Mouse (Mus musculus) heart, postnatal 25 days (tissue): ENCODE results near the gene Vps36. TPM values are rescaled to one million over a fixed set of nuclear protein-coding genes. Genes with fewer than 3 reads are reported as not detected.

Experiments used
- DNase-seq: peaks from one replicate; pipeline ENCODE4 v3.0.0; 2022; ENCODE audit warnings: low spot score
- intact Hi-C: fragments of 180-260 bp; cut with DNase I; formaldehyde crosslinking; loops from one replicate; pipeline ENCODE4 v1.15.1; 2025
- total RNA-seq, 2 experiments: library from RNA; stranded (reverse); gene quantifications; 2 replicates each; pipeline ENCODE4 v1.2.3; 2021

Gene Vps36
- total RNA-seq, result 10 to 100 TPM; 27.4 to 27.7 TPM

GRCm38 (mm10) chr8:22192660-22193431 lies at the start of gene Vps36:
Gene Vps36, plus strand, starts transcription at chr8:22192809.
- intact Hi-C loops, result loop anchor here (1.0 to 5.0 kb wide), 4 partner anchors 36 to 184 kb away; no protein-coding TSS in a partner anchor

GRCm38 (mm10) chr8:22143764-22144491 lies 48.7 kb upstream of the Vps36 start:
- no peak for DNase-seq
- intact Hi-C loops, result no loop called here

More at GRCm38 (mm10) chr8:22192660-22193431, at the start of gene Vps36:
- peak; percentile 80 for DNase-seq

- intact Hi-C loops, result no loop called here
- DNase-seq, result no peak
Measured at GRCm38 (mm10) chr8:22145831-22146230, 46.8 kb upstream of the Vps36 start.

- intact Hi-C loops, result no loop called here
Measured at GRCm38 (mm10) chr8:22147706-22148366, 44.8 kb upstream of the Vps36 start.

GRCm38 (mm10) chr8:22148367-22148740 lies 44.3 kb upstream of the Vps36 start:
- no peak for DNase-seq
- intact Hi-C loops, result no loop called here

More at GRCm38 (mm10) chr8:22147706-22148366, 44.8 kb upstream of the Vps36 start:
- DNase-seq, result no peak

GRCm38 (mm10) chr8:22149643-22150344 lies 42.8 kb upstream of the Vps36 start:
- no peak for DNase-seq
- intact Hi-C loops, result no loop called here

- no peak for DNase-seq
- intact Hi-C loops, result no loop called here
Measured at GRCm38 (mm10) chr8:22150345-22150663, 42.3 kb upstream of the Vps36 start.

- DNase-seq, result no peak
- intact Hi-C loops, result no loop called here
Measured at GRCm38 (mm10) chr8:22162206-22162605, 30.4 kb upstream of the Vps36 start.

- DNase-seq, result no peak
- intact Hi-C loops, result no loop called here
Measured at GRCm38 (mm10) chr8:22164431-22164830, 28.2 kb upstream of the Vps36 start.

GRCm38 (mm10) chr8:22165251-22166079 lies 27.1 kb upstream of the Vps36 start:
- no peak for DNase-seq
- intact Hi-C loops, result loop anchor here (5.0 kb wide), 2 partner anchors 103 to 173 kb away; partner anchors contain the start of genes Alg11 and Atp7b

- peak; percentile 67 for DNase-seq
- intact Hi-C loops, result loop anchor here (5.0 kb wide), 2 partner anchors 104 to 174 kb away; partner anchors contain the start of genes Alg11 and Atp7b
Measured at GRCm38 (mm10) chr8:22166080-22166603, 26.5 kb upstream of the Vps36 start, which contains the start of gene Nek3. Gene Nek3, minus strand, starts transcription at chr8:22166435.

- no peak for DNase-seq
- intact Hi-C loops, result loop anchor here (5.0 kb wide), 2 partner anchors 107 to 177 kb away; partner anchors contain the start of genes Alg11 and Atp7b
Measured at GRCm38 (mm10) chr8:22169167-22169566, 23.4 kb upstream of the Vps36 start.

- DNase-seq, result no peak
- intact Hi-C loops, result no loop called here
Measured at GRCm38 (mm10) chr8:22175966-22176365, 16.6 kb upstream of the Vps36 start.

- intact Hi-C loops, result loop anchor here (5.0 kb wide), 1 partner anchor 212 kb away; the partner anchor contains the start of gene Slc25a15
- no peak for DNase-seq
Measured at GRCm38 (mm10) chr8:22184884-22185283, 7.7 kb upstream of the Vps36 start.

- DNase-seq, result peak; percentile 80
- intact Hi-C loops, result loop anchor here (5.0 kb wide), 1 partner anchor 212 kb away; the partner anchor contains the start of gene Slc25a15
Measured at GRCm38 (mm10) chr8:22185431-22186397, 6.9 kb upstream of the Vps36 start, which contains the start of gene Ckap2. Gene Ckap2, minus strand, starts transcription at chr8:22185819.

- DNase-seq, result no peak
- intact Hi-C loops, result loop anchor here (2.0 to 5.0 kb wide), 3 partner anchors 35 to 109 kb away; no protein-coding TSS in a partner anchor
Measured at GRCm38 (mm10) chr8:22193432-22194010, 912 bp downstream of the Vps36 start.

GRCm38 (mm10) chr8:22197914-22198313 lies 5.3 kb downstream of the Vps36 start:
- DNase-seq, result no peak
- intact Hi-C loops, result no loop called here
